Mouse (Mus musculus) layer of hippocampus, adult 8-10 months (tissue): ENCODE results near the gene Gm5868. TPM values are rescaled to one million over a fixed set of nuclear protein-coding genes. Genes with fewer than 3 reads are reported as not detected.
"Not testable (repeated sequence)": the region's sequence is repeated elsewhere in the genome, so short reads cannot be mapped to it uniquely, and the experiment has no call there.

Experiments
- DNase-seq, 2 experiments: peaks; one replicate each; pipeline ENCODE4 v3.0.0; 2022; ENCODE audit warnings: low spot score in 2 of 2
- total RNA-seq, 4 experiments: library from RNA; stranded (reverse); gene quantifications; 2 replicates each; pipeline ENCODE4 v1.2.4; 2022

Gm5868 gene
- under 1 TPM in 1 of 4 experiments, not detected in 3; 0.33 TPM for total RNA-seq

GRCm38 (mm10) chr5:72587192-72587681 is at the start of gene Gm5868:
Gene Gm5868, minus strand, starts transcription at chr5:72587551.
- DNase-seq: no peak

DNA sequence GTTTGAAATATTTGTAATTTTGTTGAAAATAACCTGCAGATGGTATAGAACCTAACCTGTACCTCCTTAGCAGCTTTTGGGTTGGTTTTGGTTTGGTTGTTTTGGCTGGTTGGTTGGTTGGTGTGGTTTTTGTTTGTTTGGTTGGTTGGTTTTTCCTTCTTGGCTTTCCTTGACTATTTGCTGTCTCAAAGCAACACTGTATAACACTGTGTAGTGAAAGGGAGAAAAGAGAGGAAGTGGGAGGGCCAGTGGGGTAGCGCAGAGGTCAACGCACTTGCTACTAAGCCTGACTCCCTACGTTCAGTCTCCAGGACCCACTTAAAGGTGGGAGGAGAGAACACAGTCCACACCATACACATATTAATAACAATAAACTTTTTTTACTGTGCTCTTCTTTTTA is 49.2 kb upstream of the Gm5868 start:
- DNase-seq: no peak

- DNase-seq: no peak
Observed at GRCm38 (mm10) chr5:72636122-72636521, 48.8 kb upstream of the Gm5868 start.

DNA sequence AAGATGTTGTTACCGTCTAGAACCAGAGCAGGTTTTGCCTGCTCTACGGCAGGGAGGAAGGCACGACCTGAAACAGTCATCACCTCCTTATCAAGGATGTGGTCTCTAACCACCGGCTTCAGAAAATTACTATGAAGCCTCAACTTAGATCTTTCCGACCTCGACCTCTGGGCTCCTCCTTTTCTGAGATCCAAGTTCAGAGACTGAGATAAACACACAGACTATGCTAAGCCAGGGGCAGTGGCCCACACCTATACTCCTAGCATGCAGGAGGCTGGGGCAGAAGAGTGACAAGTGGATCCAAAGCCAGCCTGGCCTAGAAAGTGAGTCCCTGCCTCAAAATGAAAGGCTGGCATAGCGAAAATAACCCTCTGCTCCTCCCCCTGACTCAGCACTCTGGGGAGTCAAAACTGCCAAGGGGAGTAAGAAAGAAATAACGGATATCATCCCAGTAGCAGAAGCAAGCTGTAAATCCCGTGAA is 47.5 kb upstream of the Gm5868 start:
- DNase-seq: no peak

- DNase-seq: no peak
Observed at GRCm38 (mm10) chr5:72630026-72630425, 42.7 kb upstream of the Gm5868 start.

DNA sequence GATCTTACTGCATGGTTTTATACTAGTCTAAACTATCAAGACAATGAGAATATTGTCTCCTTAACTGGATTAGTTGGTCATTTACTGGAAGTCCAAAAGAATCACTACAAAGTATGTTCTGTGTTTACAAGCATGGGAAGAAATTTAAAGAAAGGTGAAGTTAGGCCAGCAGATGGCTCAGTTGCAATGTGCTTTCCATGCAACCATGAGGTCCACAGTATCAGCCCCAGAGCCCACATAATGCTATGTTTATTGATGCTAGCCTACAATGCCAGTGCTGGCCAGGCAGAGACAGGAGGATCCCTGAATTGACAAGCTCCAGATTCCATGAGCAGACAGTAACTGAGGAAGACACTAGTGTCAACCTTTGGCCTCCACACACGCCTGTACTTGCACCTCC is 33.7 kb upstream of the Gm5868 start:
- DNase-seq: no peak

- no peak for DNase-seq
Observed at GRCm38 (mm10) chr5:72617413-72617812, 30.1 kb upstream of the Gm5868 start.

GRCm38 (mm10) chr5:72603138-72603537 is 15.8 kb upstream of the Gm5868 start:
- DNase-seq: no peak

DNA sequence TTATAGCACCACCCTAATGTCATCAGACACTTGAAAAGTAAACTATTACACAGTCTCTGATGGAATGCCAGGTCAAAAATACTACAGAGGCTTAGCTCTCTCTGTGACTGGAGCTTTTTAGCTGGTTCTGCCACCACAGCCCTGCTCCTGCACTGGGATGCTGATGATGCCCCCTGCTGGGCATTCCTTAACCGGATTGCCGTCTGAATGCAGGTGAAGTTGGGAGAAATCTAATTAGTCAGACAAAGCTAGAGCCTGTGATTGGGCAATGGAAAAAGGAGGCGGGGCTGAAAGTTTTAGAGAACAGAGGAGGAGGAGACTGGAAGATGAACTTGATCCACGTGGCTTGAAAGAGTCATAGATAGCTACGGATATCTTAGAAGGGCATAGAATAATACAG is 13.7 kb upstream of the Gm5868 start:
- peak; percentile 10 to 32 for DNase-seq

GRCm38 (mm10) chr5:72586667-72587191 is 622 bp downstream of the Gm5868 start:
- DNase-seq: not testable (repeated sequence)

GRCm38 (mm10) chr5:72586122-72586521 is 1.2 kb downstream of the Gm5868 start:
- not testable (repeated sequence) for DNase-seq

GRCm38 (mm10) chr5:72580970-72581332 is 6.4 kb downstream of the Gm5868 start, which contains the start of gene Zar1:
Gene Zar1, minus strand, starts transcription at chr5:72581254.
- not testable (repeated sequence) for DNase-seq

DNA sequence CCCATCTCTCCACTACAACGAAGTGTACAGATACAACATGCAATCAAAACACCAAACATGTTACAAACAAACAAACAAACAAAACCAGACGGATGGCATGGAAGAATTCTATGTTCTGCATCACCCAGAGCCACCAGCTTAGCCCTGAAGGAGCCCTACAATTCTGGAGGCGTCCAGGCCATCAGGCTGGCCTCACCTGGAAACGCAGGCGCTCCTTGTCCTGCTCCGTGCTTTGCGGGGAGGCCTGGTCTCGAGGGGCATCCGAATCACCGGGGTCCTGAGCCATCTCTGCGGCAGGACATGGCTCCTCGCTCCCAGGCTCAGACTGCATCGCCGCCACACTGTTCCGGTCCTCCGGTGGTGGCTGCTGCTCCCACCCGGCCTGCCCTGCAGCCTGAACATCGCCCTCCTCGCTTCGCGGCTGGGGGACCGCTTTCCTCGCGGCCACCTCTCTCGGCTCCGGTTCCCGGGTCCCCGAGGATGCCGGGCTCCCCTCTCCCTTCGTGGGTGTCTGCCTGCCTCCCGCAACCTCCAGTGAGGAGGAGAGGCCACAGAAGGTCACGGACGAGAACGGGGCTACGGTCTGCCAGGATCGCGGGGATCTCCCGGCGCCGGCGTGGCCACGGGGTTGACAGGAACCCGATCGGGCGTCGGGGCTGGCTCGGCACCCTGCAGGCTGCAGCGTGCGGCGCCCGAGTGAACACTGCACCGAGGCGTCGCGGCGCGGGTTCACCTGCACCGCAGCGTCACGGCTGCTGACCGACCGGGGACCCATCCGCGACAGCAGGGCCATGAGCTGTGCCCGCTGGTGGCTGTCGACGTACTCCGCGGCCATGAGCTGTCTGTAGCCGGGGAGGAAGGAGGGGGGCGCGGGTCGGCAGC is 7.0 kb downstream of the Gm5868 start:
- not testable (repeated sequence) for DNase-seq

- DNase-seq: not testable (repeated sequence)
Observed at GRCm38 (mm10) chr5:72579599-72579998, 7.8 kb downstream of the Gm5868 start.

GRCm38 (mm10) chr5:72565621-72566020 is 21.7 kb downstream of the Gm5868 start:
- no peak for DNase-seq

- DNase-seq: not testable (repeated sequence)
Observed at GRCm38 (mm10) chr5:72563183-72563582, 24.2 kb downstream of the Gm5868 start.

DNA sequence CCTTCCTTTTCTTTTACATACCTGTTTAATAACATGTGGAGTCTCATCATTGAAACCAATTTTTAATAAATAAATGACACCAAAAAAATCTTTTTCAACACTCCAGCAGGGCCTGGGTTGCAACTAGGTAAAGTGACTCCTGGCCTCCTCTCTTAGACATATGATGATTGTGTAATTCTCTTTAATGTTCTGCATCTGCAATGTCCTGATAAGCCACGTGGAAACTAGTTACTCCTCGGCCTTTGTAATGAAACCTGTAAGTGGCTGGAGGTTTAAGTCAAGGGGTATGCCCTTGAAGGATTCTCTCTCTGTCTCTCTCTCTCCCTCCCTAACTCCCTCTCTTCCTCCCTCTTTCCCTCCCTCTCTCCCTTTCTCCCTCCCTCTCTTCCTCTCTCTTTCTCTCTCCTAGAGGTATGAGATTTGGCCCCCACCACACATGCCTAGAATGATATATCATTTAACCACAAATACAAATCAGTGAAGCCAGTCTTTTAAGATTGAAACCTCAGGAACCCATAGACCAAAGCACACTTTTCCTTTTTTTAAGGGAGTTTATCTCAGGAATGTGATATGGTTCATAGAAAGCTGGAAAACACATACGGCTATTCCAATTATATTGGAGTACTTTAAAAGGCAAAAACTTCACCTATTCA is 26.2 kb downstream of the Gm5868 start:
- no peak for DNase-seq

DNA sequence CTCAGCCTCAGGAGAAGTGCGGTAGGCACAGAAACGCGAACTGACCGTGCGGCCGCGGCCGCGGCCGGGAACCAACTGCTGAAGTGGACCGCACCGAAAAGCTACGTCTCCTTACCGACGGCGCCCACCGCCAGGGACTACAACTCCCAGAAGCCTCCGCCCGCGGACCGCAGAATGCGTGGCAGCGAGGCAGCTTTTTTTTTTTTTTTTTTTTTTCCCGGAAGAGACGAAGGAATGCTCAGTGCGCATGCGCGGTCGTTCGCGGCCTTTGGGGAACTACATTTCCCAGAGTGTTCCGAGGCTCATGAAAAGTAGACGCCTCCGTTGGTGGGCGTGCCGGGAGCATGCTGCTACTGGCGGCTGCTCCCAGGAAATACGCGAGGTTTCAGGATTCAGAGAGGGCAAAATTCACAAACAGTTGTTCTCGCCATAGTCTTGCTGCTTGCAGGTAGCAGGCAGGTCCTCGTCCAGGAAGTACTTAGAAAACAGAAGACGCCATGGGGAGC is 27.8 kb downstream of the Gm5868 start, which contains the start of gene Nfxl1:
TSS of gene Nfxl1 (minus strand) at position 141 of the 506 bp plus-strand sequence.
- peak; percentile 96 to 97 for DNase-seq

- no peak for DNase-seq
Observed at GRCm38 (mm10) chr5:72558716-72559526, 28.4 kb downstream of the Gm5868 start.

GRCm38 (mm10) chr5:72556245-72556644 is 31.1 kb downstream of the Gm5868 start:
- no peak for DNase-seq

DNA sequence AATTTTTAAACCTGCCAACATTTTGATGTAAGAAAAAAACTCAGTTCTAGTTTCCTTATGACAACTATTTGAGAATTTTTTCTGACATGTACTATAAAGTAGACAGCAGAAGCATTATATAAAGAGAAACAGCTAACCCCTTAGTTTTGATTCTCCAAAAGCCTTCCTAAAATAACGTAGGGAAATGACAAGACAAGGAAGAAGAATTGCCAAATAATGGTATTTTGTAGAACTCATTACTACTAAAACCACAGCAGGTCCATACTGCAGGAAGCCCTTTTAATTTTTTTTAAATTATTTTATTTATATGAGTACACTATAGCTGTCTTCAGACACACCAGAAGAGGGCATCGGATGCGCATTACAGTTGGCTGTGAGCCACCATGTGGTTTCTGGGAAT is 36.1 kb downstream of the Gm5868 start:
- no peak for DNase-seq
